13 mouse cellular contexts compared by ENCODE assay signal in genomic region chr4:148860636-148861035, GRCm38 (mm10). TPM values are rescaled to one million over a fixed set of nuclear protein-coding genes. Genes with fewer than 3 reads are reported as not detected.
DNase-seq lines count a peak whose midpoint lies in the region; ATAC-seq lines count a peak whose summit lies in the region.
"Had no signal": no experiment of that assay in that cellular context is flagged by ENCODE, and none has a peak within 500 bp of the region (broad histone marks: within the 10 kb centered on the region; RNA-seq: fewer than 3 reads in every experiment).

No protein-coding gene starts in this region.

- H3K27ac ChIP-seq in kidney, embryonic 16.5 days (ENCODE audit: low read length), result no peak overlapping the region
- H3K27ac ChIP-seq in embryonic facial prominence, embryonic 12.5 days, result no peak overlapping the region
- peak overlapping the region; percentile 81 for H3K27ac ChIP-seq in hindbrain, embryonic 13.5 days
- H3K27ac ChIP-seq in midbrain, embryonic 13.5 days, result peak overlapping the region; percentile 85
- H3K27ac ChIP-seq: limb, embryonic 15.5 days had no signal

- peak overlapping the region; percentile 36; the same call in 1 of the 2 replicates for H3K4me3 ChIP-seq in kidney, embryonic 16.5 days (ENCODE audit: low read length)
- peak overlapping the region; percentile 25 for H3K4me3 ChIP-seq in embryonic facial prominence, embryonic 12.5 days
- H3K4me3 ChIP-seq in hindbrain, embryonic 13.5 days, result peak overlapping the region; percentile 22; the same call in 1 of the 2 replicates
- peak overlapping the region; percentile 31 for H3K4me3 ChIP-seq in midbrain, embryonic 13.5 days (replicated peaks)
- H3K4me3 ChIP-seq: myocyte had no signal

- H3K36me3 ChIP-seq in kidney, embryonic 16.5 days (ENCODE audit: insufficient read depth, low read length), result no peaks in the 10 kb centered on the region
- H3K36me3 ChIP-seq in embryonic facial prominence, embryonic 12.5 days, result no peaks in the 10 kb centered on the region
- no peaks in the 10 kb centered on the region for H3K36me3 ChIP-seq in hindbrain, embryonic 13.5 days
- no peaks in the 10 kb centered on the region for H3K36me3 ChIP-seq in midbrain, embryonic 13.5 days
- H3K36me3 ChIP-seq: limb, embryonic 15.5 days had no signal

- H3K4me1 ChIP-seq in kidney, embryonic 16.5 days (ENCODE audit: insufficient read depth, low read length), result peaks cover 18% of the 10 kb centered on the region
- peaks cover 11% of the 10 kb centered on the region for H3K4me1 ChIP-seq in embryonic facial prominence, embryonic 12.5 days
- peaks cover 63% of the 10 kb centered on the region for H3K4me1 ChIP-seq in hindbrain, embryonic 13.5 days (replicated peaks)
- H3K4me1 ChIP-seq in midbrain, embryonic 13.5 days (replicated peaks), result peaks cover 58% of the 10 kb centered on the region

- H3K9ac ChIP-seq in kidney, embryonic 16.5 days (replicated peaks; ENCODE audit: low read length), result peak overlapping the region; percentile 3
- H3K9ac ChIP-seq in embryonic facial prominence, embryonic 12.5 days, result peak overlapping the region; percentile 42; the same call in 1 of the 2 replicates
- peak overlapping the region; percentile 47 for H3K9ac ChIP-seq in hindbrain, embryonic 13.5 days
- peak overlapping the region; percentile 53 for H3K9ac ChIP-seq in midbrain, embryonic 13.5 days (replicated peaks)

- 57% methylated on average over 7 of the region's 7 CpGs for WGBS in kidney, embryonic 16.5 days
- WGBS in embryonic facial prominence, embryonic 12.5 days, result 31% methylated on average over 7 of the region's 7 CpGs
- 22% methylated on average over 7 of the region's 7 CpGs for WGBS in hindbrain, embryonic 13.5 days
- WGBS in midbrain, embryonic 13.5 days, result 15% methylated on average over 7 of the region's 7 CpGs

- peak overlapping the region; percentile 59 for H3K4me2 ChIP-seq in kidney, embryonic 16.5 days (replicated peaks; ENCODE audit: low read depth, low read length)
- H3K4me2 ChIP-seq in embryonic facial prominence, embryonic 12.5 days (replicated peaks), result peak overlapping the region; percentile 50
- H3K4me2 ChIP-seq in hindbrain, embryonic 13.5 days, result peak overlapping the region; percentile 45
- peak overlapping the region; percentile 57 for H3K4me2 ChIP-seq in midbrain, embryonic 13.5 days (replicated peaks)

- peaks cover 19% of the 10 kb centered on the region for H3K27me3 ChIP-seq in kidney, embryonic 16.5 days (ENCODE audit: insufficient read depth, low read length)
- peaks cover 81% of the 10 kb centered on the region for H3K27me3 ChIP-seq in embryonic facial prominence, embryonic 12.5 days
- H3K27me3 ChIP-seq in hindbrain, embryonic 13.5 days, result peaks cover 83% of the 10 kb centered on the region
- H3K27me3 ChIP-seq in midbrain, embryonic 13.5 days, result peaks cover 71% of the 10 kb centered on the region

- no peak for DNase-seq in kidney, adult 8-10 months
- DNase-seq in cerebellum, adult 8-10 months, result no peak
- no peak for DNase-seq in layer of hippocampus, adult 11-12 months (ENCODE audit: low spot score)
- DNase-seq: adrenal gland, adult 8-10 months; cerebellum, adult 9-10 months; thymus, postnatal 4 days had no signal

- no peak for ATAC-seq in kidney, embryonic 16.5 days (ENCODE audit: low FRiP score, low TSS enrichment)
- no peak for ATAC-seq in embryonic facial prominence, embryonic 12.5 days (ENCODE audit: insufficient number of reproducible peaks, insufficient read depth, low FRiP score, low TSS enrichment)
- no peak for ATAC-seq in hindbrain, embryonic 13.5 days (ENCODE audit: low FRiP score)
- no peak; the same call in 1 of the 2 replicates for ATAC-seq in midbrain, embryonic 13.5 days
- no peak for ATAC-seq in inflammation-experienced regulatory T-cells, adult 6 months

- H3K9me3 ChIP-seq in kidney, embryonic 16.5 days (ENCODE audit: low read length), result no peaks in the 10 kb centered on the region
- no peaks in the 10 kb centered on the region for H3K9me3 ChIP-seq in embryonic facial prominence, embryonic 12.5 days
- H3K9me3 ChIP-seq in hindbrain, embryonic 13.5 days, result no peaks in the 10 kb centered on the region
- no peaks in the 10 kb centered on the region for H3K9me3 ChIP-seq in midbrain, embryonic 13.5 days
- H3K9me3 ChIP-seq: limb, embryonic 15.5 days had no signal

RNA-seq across cellular contexts. Expression of gene Casz1, which starts 56.4 kb away (rescaled TPM):
- polyA plus RNA-seq in kidney, embryonic 16.5 days (2015; fragmentation: Nextera tagmentation; extraction: Ambion mirVana), result 5.4 and 8.8 TPM in 2 replicates
- 4.5 and 4.6 TPM in 2 replicates for polyA plus RNA-seq in embryonic facial prominence, embryonic 12.5 days (2016; fragmentation: Nextera tagmentation; extraction: Ambion mirVana)
- polyA plus RNA-seq in hindbrain, embryonic 13.5 days (2015; fragmentation: Nextera tagmentation; extraction: Ambion mirVana), result 6.7 and 8.1 TPM in 2 replicates
- 2.7 and 3.8 TPM in 2 replicates for polyA plus RNA-seq in midbrain, embryonic 13.5 days (2015; fragmentation: Nextera tagmentation; extraction: Ambion mirVana)
- 1 to 10 TPM in 1 of 3 experiments, under 1 TPM in 2; 0.58 to 1.8 (median 0.80) TPM for polyA plus RNA-seq in inflammation-experienced regulatory T-cells, adult 6 months (2017; shearing (Covaris generic))

Comparison
In these comparisons a context has a peak if more than half of its experiments do, and no peak if none do; other contexts are left out.
1. H3K27ac ChIP-seq: peak in hindbrain, embryonic 13.5 days (single experiment) and midbrain, embryonic 13.5 days (single experiment); none in kidney, embryonic 16.5 days (single experiment) and embryonic facial prominence, embryonic 12.5 days (single experiment).
2. H3K9ac ChIP-seq: peak in every context shown above with its lines; median percentile 53 in midbrain, embryonic 13.5 days; 47 in hindbrain, embryonic 13.5 days; 42 in embryonic facial prominence, embryonic 12.5 days; 3 in kidney, embryonic 16.5 days.
3. Peak in every context shown above with its lines, with median percentiles within 50 percentile points of each other: H3K4me2 ChIP-seq and H3K4me3 ChIP-seq.